Mouse (Mus musculus) MEL (cell line): ENCODE results near the gene Rbm14. TPM values are rescaled to one million over a fixed set of nuclear protein-coding genes. Genes with fewer than 3 reads are reported as not detected.

Experiments
- DNase-seq: peaks from one replicate; pipeline ENCODE4 v3.0.0; 2011; ENCODE audit warnings: low read depth, low spot score
- H3K27ac ChIP-seq: 2 replicates; pipeline ENCODE4 v1.5.1; 2012; ENCODE audit warnings: low read depth, mild to moderate bottlenecking, control low read depth, low read length, moderate library complexity; ENCODE audit not compliant: control insufficient read depth
- H3K27me3 ChIP-seq, 2 experiments: fragments of 150-350 bp in 1 of 2; sonication (generic) in 1 of 2; 2 replicates each; pipeline ENCODE4 v1.6.1; 2012; ENCODE audit warnings: low read length in 2 of 2, mild to moderate bottlenecking in 2 of 2, improper control_type of control experiment in 1 of 2, moderate library complexity in 1 of 2; ENCODE audit not compliant: insufficient read depth in 2 of 2, control insufficient read depth in 1 of 2
- H3K36me3 ChIP-seq, 2 experiments: 2 replicates each; pipeline ENCODE4 v1.6.1; 2012 to 2014; ENCODE audit warnings: low read length in 2 of 2, improper control_type of control experiment in 1 of 2, inconsistent platforms in 1 of 2, mild to moderate bottlenecking in 1 of 2; ENCODE audit not compliant: insufficient read depth in 2 of 2, control insufficient read depth in 1 of 2
- H3K4me1 ChIP-seq, 2 experiments: fragments of 150-350 bp in 1 of 2; sonication (generic) in 1 of 2; 2 replicates each; pipeline ENCODE4 v1.6.1; 2012; ENCODE audit warnings: low read length in 2 of 2, improper control_type of control experiment in 1 of 2, mild to moderate bottlenecking in 1 of 2; ENCODE audit not compliant: insufficient read depth in 2 of 2, control insufficient read depth in 1 of 2
- H3K4me3 ChIP-seq, 2 experiments: fragments of 150-350 bp in 1 of 2; sonication (generic) in 1 of 2; 2 replicates each; pipeline ENCODE4 v1.5.1; 2012; ENCODE audit warnings: low read depth in 2 of 2, low read length in 2 of 2, mild to moderate bottlenecking in 2 of 2, moderate library complexity in 2 of 2, control low read depth in 1 of 2, improper control_type of control experiment in 1 of 2; ENCODE audit not compliant: control insufficient read depth in 1 of 2, insufficient read depth in 1 of 2
- H3K79me2 ChIP-seq: 2 replicates; pipeline ENCODE4 v1.6.1; 2012; ENCODE audit warnings: mild to moderate bottlenecking, low read length, moderate library complexity; ENCODE audit not compliant: control insufficient read depth, poor library complexity, insufficient read depth
- H3K9ac ChIP-seq: 2 replicates; pipeline ENCODE4 v1.6.1; 2012; ENCODE audit warnings: low read depth, mild to moderate bottlenecking, control low read depth, low read length, moderate library complexity; ENCODE audit not compliant: control insufficient read depth, poor library complexity, severe bottlenecking
- H3K9me3 ChIP-seq: fragments of 150-350 bp; sonication (generic); replicated peaks from 2 replicates; pipeline ENCODE4 v1.6.1; 2012; ENCODE audit warnings: mild to moderate bottlenecking, low read length, improper control_type of control experiment, moderate library complexity; ENCODE audit not compliant: insufficient read depth
- BHLHE40 ChIP-seq: IDR thresholded peaks from 2 replicates; pipeline ENCODE4 v1.6.1; 2012; ENCODE audit warnings: low read depth, mild to moderate bottlenecking, inconsistent platforms, low read length, improper control_type of control experiment, borderline replicate concordance
- CHD1 ChIP-seq: IDR thresholded peaks from 2 replicates; pipeline ENCODE4 v1.6.1; 2012; ENCODE audit warnings: low read depth, mild to moderate bottlenecking, inconsistent platforms, low read length, improper control_type of control experiment
- CHD2 ChIP-seq: IDR thresholded peaks from 2 replicates; pipeline ENCODE4 v1.6.1; 2011; ENCODE audit warnings: low read length, improper control_type of control experiment
- CTCF ChIP-seq, 3 experiments: IDR thresholded peaks in 2 of 3; conservative IDR thresholded peaks in 1 of 3; 2 replicates each; pipeline ENCODE4 v1.5.1; 2011 to 2012; ENCODE audit warnings: low read length in 3 of 3, low read depth in 2 of 3, mild to moderate bottlenecking in 2 of 3, improper control_type of control experiment in 1 of 3, inconsistent platforms in 1 of 3, mixed read lengths in 1 of 3, moderate library complexity in 1 of 3; ENCODE audit not compliant: control insufficient read depth in 1 of 3, insufficient read depth in 1 of 3, poor library complexity in 1 of 3, severe bottlenecking in 1 of 3
- EP300 ChIP-seq, 2 experiments: IDR thresholded peaks; 2 replicates each; pipeline ENCODE4 v1.6.1; 2011; ENCODE audit warnings: improper control_type of control experiment in 2 of 2, low read length in 2 of 2, low read depth in 1 of 2, mild to moderate bottlenecking in 1 of 2
- ETS1 ChIP-seq: IDR thresholded peaks from 2 replicates; pipeline ENCODE4 v1.6.1; 2012; ENCODE audit warnings: low read depth, mild to moderate bottlenecking, inconsistent platforms, low read length, improper control_type of control experiment, moderate library complexity
- GABPA ChIP-seq: IDR thresholded peaks from 2 replicates; pipeline ENCODE4 v1.6.1; 2012; ENCODE audit warnings: low read depth, mild to moderate bottlenecking, inconsistent platforms, low read length, improper control_type of control experiment, moderate library complexity
- GATA1 ChIP-seq: IDR thresholded peaks from 2 replicates; pipeline ENCODE4 v1.6.1; 2011; ENCODE audit warnings: low read depth, low read length, improper control_type of control experiment
- JUND ChIP-seq: IDR thresholded peaks from 2 replicates; pipeline ENCODE4 v1.6.1; 2011; ENCODE audit warnings: low read depth, mild to moderate bottlenecking, improper control_type of control experiment, low read length
- MAFK ChIP-seq: IDR thresholded peaks from 2 replicates; pipeline ENCODE4 v1.6.1; 2011; ENCODE audit warnings: low read depth, mild to moderate bottlenecking, low read length, improper control_type of control experiment, borderline replicate concordance
- MAZ ChIP-seq: IDR thresholded peaks from 2 replicates; pipeline ENCODE4 v1.6.1; 2012; ENCODE audit warnings: low read depth, mild to moderate bottlenecking, inconsistent platforms, low read length, improper control_type of control experiment
- NRF1 ChIP-seq: IDR thresholded peaks from 2 replicates; pipeline ENCODE4 v1.6.1; 2014; ENCODE audit warnings: low read depth, mild to moderate bottlenecking, inconsistent platforms, low read length, improper control_type of control experiment, moderate library complexity; ENCODE audit not compliant: poor library complexity, insufficient read depth, severe bottlenecking
- POLR2A ChIP-seq, 2 experiments: IDR thresholded peaks; 2 replicates each; pipeline ENCODE4 v1.6.1; 2011 to 2012; ENCODE audit warnings: low read length in 2 of 2, mild to moderate bottlenecking in 2 of 2, control low read depth in 1 of 2, improper control_type of control experiment in 1 of 2, low read depth in 1 of 2, moderate library complexity in 1 of 2; ENCODE audit not compliant: control insufficient read depth in 1 of 2, insufficient read depth in 1 of 2, poor library complexity in 1 of 2
- POLR2AphosphoS2 ChIP-seq: IDR thresholded peaks from 2 replicates; pipeline ENCODE4 v1.6.1; 2011; ENCODE audit warnings: low read length, improper control_type of control experiment
- POLR2AphosphoS5 ChIP-seq: IDR thresholded peaks from 2 replicates; pipeline ENCODE4 v1.6.1; 2012; ENCODE audit warnings: low read depth, borderline replicate concordance, mild to moderate bottlenecking, inconsistent platforms, low read length, moderate library complexity, mixed read lengths
- RAD21 ChIP-seq: IDR thresholded peaks from 2 replicates; pipeline ENCODE4 v1.6.1; 2011; ENCODE audit warnings: mild to moderate bottlenecking, low read depth, low read length, improper control_type of control experiment
- SIN3A ChIP-seq: IDR thresholded peaks from 2 replicates; pipeline ENCODE4 v1.6.1; 2012; ENCODE audit warnings: low read length, improper control_type of control experiment, inconsistent platforms
- SMC3 ChIP-seq: IDR thresholded peaks from 2 replicates; pipeline ENCODE4 v1.6.1; 2011; ENCODE audit warnings: low read depth, low read length, improper control_type of control experiment
- TAL1 ChIP-seq: IDR thresholded peaks from 2 replicates; pipeline ENCODE4 v1.6.1; 2012; ENCODE audit warnings: mild to moderate bottlenecking, inconsistent platforms, low read length, moderate library complexity, mixed read lengths
- UBTF ChIP-seq: IDR thresholded peaks from 2 replicates; pipeline ENCODE4 v1.6.1; 2012; ENCODE audit warnings: low read depth, mild to moderate bottlenecking, inconsistent platforms, low read length, improper control_type of control experiment, moderate library complexity, borderline replicate concordance; ENCODE audit not compliant: insufficient read depth
- ZC3H11A ChIP-seq: IDR thresholded peaks from 2 replicates; pipeline ENCODE4 v1.6.1; 2012; ENCODE audit warnings: low read depth, mild to moderate bottlenecking, inconsistent platforms, low read length, improper control_type of control experiment
- ZMIZ1 ChIP-seq: IDR thresholded peaks from 2 replicates; pipeline ENCODE4 v1.6.1; 2012; ENCODE audit warnings: low read depth, mild to moderate bottlenecking, inconsistent platforms, low read length, improper control_type of control experiment, moderate library complexity
- ZNF384 ChIP-seq: IDR thresholded peaks from 2 replicates; pipeline ENCODE4 v1.6.1; 2012; ENCODE audit warnings: low read depth, mild to moderate bottlenecking, inconsistent platforms, low read length, improper control_type of control experiment
- polyA plus RNA-seq, 2 experiments: library from polyadenylated mRNA; stranded (reverse) in 1 of 2; unstranded in 1 of 2; fragments of >175 nt in 1 of 2; fragments of >200 nt in 1 of 2; gene quantifications; 2 replicates each; pipeline versions ENCODE4 v1.2.1 to v1.2.4; 2012; ENCODE audit warnings: low replicate concordance in 2 of 2, low read depth in 1 of 2; ENCODE audit not compliant: insufficient read length in 2 of 2, insufficient read depth in 1 of 2, missing spikeins in 1 of 2
- total RNA-seq: library from RNA; depleted of rRNA; stranded (reverse); fragments of 300-350 nt; gene quantifications from 2 replicates; pipeline ENCODE4 v1.2.3, GENCODE M21; 2012

The Rbm14 gene
- total and polyA plus RNA-seq, 3 experiments = 44.7 to 82.3 TPM; not detected in 1

GRCm38 (mm10) chr19:4817182-4817835, 5.9 kb upstream of the Rbm14 start:
- Histone ChIP-seq H3K4me1 (no peaks in the 10 kb centered on the region; a peak in 2 of 4 replicates), H3K36me3 (peaks cover 0 to 1% of the 10 kb centered on the region in 2 experiments; a peak in 2 of 4 replicates), H3K9ac (no peak overlapping the region), H3K4me3 (no peak overlapping the region), H3K79me2 (peaks cover 1% of the 10 kb centered on the region), H3K9me3 (no peaks in the 10 kb centered on the region), H3K27me3 (peaks cover 3 to 5% of the 10 kb centered on the region in 2 experiments), H3K27ac (no peak overlapping the region)
- no peak for DNase-seq
- TF ChIP-seq ETS1 = no peak
- TF ChIP-seq BHLHE40 = no peak
- no peak for TF ChIP-seq POLR2AphosphoS5
- no peak for TF ChIP-seq EP300 (IDR thresholded peaks at IDR 0.05; ENCODE audit: low read depth in 1 of 2, low read length in 2 of 2)
- no peak for TF ChIP-seq POLR2AphosphoS2
- no peak for TF ChIP-seq UBTF
- no peak for TF ChIP-seq JUND
- TF ChIP-seq SMC3 = no peak

DNA sequence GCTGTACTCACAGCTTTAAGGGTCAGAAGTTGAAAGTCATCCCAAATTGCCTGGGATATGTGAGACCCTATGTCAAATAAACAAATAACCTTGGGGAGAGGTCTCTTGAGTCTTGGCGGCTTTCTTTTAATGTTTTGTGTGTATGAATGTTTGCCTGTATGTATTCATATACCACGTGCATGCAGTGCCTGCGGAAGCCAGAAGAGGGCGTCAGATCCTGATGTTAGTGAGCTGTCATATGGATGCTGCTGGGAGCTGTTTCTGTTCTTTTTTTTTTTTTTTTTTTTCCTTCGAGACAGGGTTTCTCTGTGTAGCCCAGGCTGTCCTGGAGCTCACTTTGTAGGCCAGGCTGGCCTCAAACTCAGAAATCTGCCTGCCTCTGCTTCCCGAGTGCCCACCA, 1.6 kb upstream of the Rbm14 start:
- Histone ChIP-seq H3K27me3 (peaks cover 0 to 3% of the 10 kb centered on the region in 2 experiments; a peak in 2 of 4 replicates), H3K9me3 (no peaks in the 10 kb centered on the region), H3K4me1 (peaks cover 0 to 3% of the 10 kb centered on the region in 2 experiments; a peak in 2 of 4 replicates), H3K9ac (no peak overlapping the region), H3K27ac (no peak overlapping the region), H3K4me3 (no peak overlapping the region), H3K36me3 (peaks cover 2 to 12% of the 10 kb centered on the region in 2 experiments; a peak in 3 of 4 replicates), H3K79me2 (peaks cover 37% of the 10 kb centered on the region)
- DNase-seq = peak; percentile 67
- TF ChIP-seq TAL1 (no peak), ZMIZ1 (no peak), POLR2A (IDR thresholded peaks at IDR 0.05; ENCODE audit: control insufficient read depth in 1 of 2, insufficient read depth in 1 of 2, low read depth in 1 of 2, low read length in 2 of 2, poor library complexity in 1 of 2) (no peak), MAFK (no peak), GABPA (no peak), MAZ (no peak), ZNF384 (peak; percentile 80), SIN3A (no peak), GATA1 (no peak), ETS1 (no peak), NRF1 (no peak), CHD2 (no peak), ZC3H11A (peak; percentile 25; the same call in 1 of the 2 replicates), POLR2AphosphoS2 (no peak), CTCF (IDR thresholded peaks at IDR 0.05 in 2 of 3, conservative IDR thresholded peaks at IDR 0.05 in 1 of 3; ENCODE audit: control insufficient read depth in 1 of 3, insufficient read depth in 1 of 3, low read depth in 2 of 3, low read length in 3 of 3, poor library complexity in 1 of 3, severe bottlenecking in 1 of 3) (peak; percentile 49 to 61 (median 51)), RAD21 (peak; percentile 31), BHLHE40 (no peak), SMC3 (peak; percentile 39), CHD1 (no peak), EP300 (IDR thresholded peaks at IDR 0.05; ENCODE audit: low read depth in 1 of 2, low read length in 2 of 2) (no peak)
